Mouse (Mus musculus) CH12.LX (cell line): ENCODE data around the gene Map1b. TPM values are rescaled to one million over a fixed set of nuclear protein-coding genes. Genes with fewer than 3 reads are reported as not detected.

Experiments used
- DNase-seq: peaks from one replicate; pipeline ENCODE4 v3.0.0-alpha.2; 2013; ENCODE audit errors: extremely low read depth
- H3K27ac ChIP-seq: 2 replicates; pipeline ENCODE4 v1.5.1; 2012; ENCODE audit warnings: low read depth, mild to moderate bottlenecking, control low read depth, moderate library complexity; ENCODE audit not compliant: insufficient read depth
- H3K27me3 ChIP-seq: replicated peaks from 2 replicates; pipeline ENCODE3; 2012; ENCODE audit warnings: inconsistent platforms
- H3K36me3 ChIP-seq, 2 experiments: replicated peaks in 1 of 2; 2 replicates each; pipeline versions ENCODE3 to v1.6.1; 2012; ENCODE audit warnings: inconsistent platforms in 1 of 2, low read length in 1 of 2, mild to moderate bottlenecking in 1 of 2, mixed read lengths in 1 of 2, moderate library complexity in 1 of 2; ENCODE audit not compliant: control insufficient read depth in 1 of 2, insufficient read depth in 1 of 2
- H3K4me1 ChIP-seq, 2 experiments: 2 replicates each; pipeline ENCODE4 v1.6.1; 2012; ENCODE audit warnings: inconsistent platforms in 1 of 2, moderate library complexity in 1 of 2; ENCODE audit not compliant: insufficient read depth in 2 of 2, control insufficient read depth in 1 of 2
- H3K4me2 ChIP-seq: 2 replicates; pipeline ENCODE4 v1.6.1; 2012; ENCODE audit warnings: low read depth, mild to moderate bottlenecking, control low read depth; ENCODE audit not compliant: poor library complexity, insufficient read depth, severe bottlenecking
- H3K4me3 ChIP-seq, 3 experiments: fragments of 150-350 bp in 1 of 3; sonication (generic) in 1 of 3; replicated peaks in 1 of 3; 2 replicates each; pipeline versions ENCODE3 to v1.5.1; 2011 to 2012; ENCODE audit warnings: low read depth in 2 of 3, low read length in 2 of 3, mild to moderate bottlenecking in 2 of 3, moderate library complexity in 2 of 3, control low read depth in 1 of 3, improper control_type of control experiment in 1 of 3, inconsistent platforms in 1 of 3, mixed read lengths in 1 of 3; ENCODE audit not compliant: poor library complexity in 1 of 3
- H3K79me2 ChIP-seq: replicated peaks from 2 replicates; pipeline ENCODE4 v1.6.1; 2012; ENCODE audit warnings: mild to moderate bottlenecking, moderate library complexity; ENCODE audit not compliant: control insufficient read depth, poor library complexity, insufficient read depth, severe bottlenecking; ENCODE audit errors: extremely low read depth
- H3K9ac ChIP-seq: 2 replicates; pipeline ENCODE4 v1.6.1; 2012; ENCODE audit warnings: low read depth, mild to moderate bottlenecking, control low read depth, moderate library complexity; ENCODE audit not compliant: insufficient read depth
- H3K9me3 ChIP-seq: replicated peaks from 2 replicates; pipeline ENCODE3; 2012; ENCODE audit warnings: low read length, inconsistent platforms, mixed read lengths
- BHLHE40 ChIP-seq: IDR thresholded peaks from 2 replicates; pipeline ENCODE4 v1.6.1; 2011; ENCODE audit warnings: mild to moderate bottlenecking, low read depth, low read length, improper control_type of control experiment
- CHD1 ChIP-seq: IDR thresholded peaks from 2 replicates; pipeline ENCODE4 v1.6.1; 2012; ENCODE audit warnings: low read depth, low read length, improper control_type of control experiment, inconsistent platforms
- CTCF ChIP-seq, 2 experiments: IDR thresholded peaks in 1 of 2; conservative IDR thresholded peaks in 1 of 2; 2 replicates each; pipeline ENCODE4 v1.5.1; 2011 to 2012; ENCODE audit warnings: low read depth in 2 of 2, low read length in 2 of 2, improper control_type of control experiment in 1 of 2, inconsistent platforms in 1 of 2, mild to moderate bottlenecking in 1 of 2, moderate library complexity in 1 of 2
- ELF1 ChIP-seq: IDR thresholded peaks from 2 replicates; pipeline ENCODE4 v1.6.1; 2014; ENCODE audit warnings: low read depth, mild to moderate bottlenecking, inconsistent platforms, low read length, improper control_type of control experiment
- ETS1 ChIP-seq: conservative IDR thresholded peaks from 2 replicates; pipeline ENCODE4 v1.6.1; 2012; ENCODE audit warnings: low read depth, mild to moderate bottlenecking, inconsistent platforms, low read length, improper control_type of control experiment, moderate library complexity
- HCFC1 ChIP-seq: IDR thresholded peaks from 2 replicates; pipeline ENCODE4 v1.6.1; 2012; ENCODE audit warnings: low read depth, mild to moderate bottlenecking, inconsistent platforms, low read length, improper control_type of control experiment
- IRF4 ChIP-seq: IDR thresholded peaks from 2 replicates; pipeline ENCODE4 v1.6.1; 2014; ENCODE audit warnings: low read depth, mild to moderate bottlenecking, inconsistent platforms, low read length, improper control_type of control experiment
- JUN ChIP-seq: IDR thresholded peaks from 2 replicates; pipeline ENCODE4 v1.6.1; 2011; ENCODE audit warnings: low read depth, mild to moderate bottlenecking, low read length, improper control_type of control experiment, moderate library complexity; ENCODE audit not compliant: insufficient read depth
- MAFK ChIP-seq: IDR thresholded peaks from 2 replicates; pipeline ENCODE4 v1.6.1; 2011; ENCODE audit warnings: low read length, improper control_type of control experiment; ENCODE audit not compliant: insufficient replicate concordance
- MAZ ChIP-seq: IDR thresholded peaks from 2 replicates; pipeline ENCODE4 v1.6.1; 2012; ENCODE audit warnings: low read depth, mild to moderate bottlenecking, inconsistent platforms, low read length, improper control_type of control experiment, moderate library complexity
- MEF2A ChIP-seq: IDR thresholded peaks from 2 replicates; pipeline ENCODE4 v1.6.1; 2014; ENCODE audit warnings: low read depth, mild to moderate bottlenecking, inconsistent platforms, low read length, improper control_type of control experiment, borderline replicate concordance
- MYC ChIP-seq: IDR thresholded peaks from 2 replicates; pipeline ENCODE4 v1.6.1; 2011; ENCODE audit warnings: low read depth, mild to moderate bottlenecking, improper control_type of control experiment, low read length
- NELFE ChIP-seq: IDR thresholded peaks from 2 replicates; pipeline ENCODE4 v1.6.1; 2011; ENCODE audit warnings: low read depth, low read length, improper control_type of control experiment
- PAX5 ChIP-seq: IDR thresholded peaks from 2 replicates; pipeline ENCODE4 v1.6.1; 2012; ENCODE audit warnings: low read length, inconsistent platforms, mixed read lengths
- SIN3A ChIP-seq: IDR thresholded peaks from 2 replicates; pipeline ENCODE4 v1.6.1; 2012; ENCODE audit warnings: low read length, improper control_type of control experiment, inconsistent platforms
- SMC3 ChIP-seq: IDR thresholded peaks from 2 replicates; pipeline ENCODE4 v1.6.1; 2011; ENCODE audit warnings: low read depth, low read length, improper control_type of control experiment
- UBTF ChIP-seq: IDR thresholded peaks from 2 replicates; pipeline ENCODE4 v1.6.1; 2012; ENCODE audit warnings: low read depth, mild to moderate bottlenecking, inconsistent platforms, low read length, improper control_type of control experiment, moderate library complexity
- ZC3H11A ChIP-seq: IDR thresholded peaks from 2 replicates; pipeline ENCODE4 v1.6.1; 2012; ENCODE audit warnings: low read depth, mild to moderate bottlenecking, inconsistent platforms, low read length, improper control_type of control experiment
- ZNF384 ChIP-seq: IDR thresholded peaks from 2 replicates; pipeline ENCODE4 v1.6.1; 2012; ENCODE audit warnings: low read depth, low read length, improper control_type of control experiment, inconsistent platforms
- dilution Hi-C: fragments of 300-500 bp; cut with MboI; formaldehyde crosslinking; loops from 2 replicates; pipeline ENCODE4 v1.14.3; 2020; ENCODE audit warnings: low sequenced_read_pairs; ENCODE audit not compliant: extremely low pct_unique_long_range_greater_than_20kb, extremely low pct_ligation_motif_present
- in situ Hi-C: fragments of 300-500 bp; cut with MboI; formaldehyde crosslinking; loops from 3 replicates; pipeline ENCODE4 v1.14.3; 2019; ENCODE audit warnings: low sequenced_read_pairs, low pct_ligation_motif_present, low pct_unique_long_range_greater_than_20kb, mixed read lengths
- polyA plus RNA-seq: library from polyadenylated mRNA; unstranded; fragments of >175 nt; gene quantifications from 2 replicates; pipeline ENCODE4 v1.2.1, GENCODE M21; 2012; ENCODE audit warnings: low read depth; ENCODE audit not compliant: insufficient read length
- total RNA-seq, 2 experiments: library from RNA; depleted of rRNA; stranded (reverse); fragments of 300-350 nt in 1 of 2; fragments of >200 nt in 1 of 2; gene quantifications; 2 replicates each; pipeline ENCODE4 v1.2.3; 2012 to 2014

Gene Map1b
- total and polyA plus RNA-seq, 3 experiments, result 0.04 to 0.08 TPM; not detected in 1

- H3K4me2 ChIP-seq, result no peak overlapping the region
- no peaks in the 10 kb centered on the region for H3K9me3 ChIP-seq
- DNase-seq, result no peak
- no peak overlapping the region for H3K27ac ChIP-seq
- no peaks in the 10 kb centered on the region for H3K36me3 ChIP-seq
- no peaks in the 10 kb centered on the region for H3K79me2 ChIP-seq
- H3K4me1 ChIP-seq, result peaks cover 14 to 24% of the 10 kb centered on the region in 2 experiments
- no peaks in the 10 kb centered on the region for H3K27me3 ChIP-seq
- H3K4me3 ChIP-seq, result no peak overlapping the region
- TF ChIP-seq UBTF (no peak), SIN3A (no peak), MEF2A (no peak), SMC3 (no peak), PAX5 (no peak), MAZ (no peak), HCFC1 (no peak), ZC3H11A (no peak), CHD1 (no peak), CTCF (conservative IDR thresholded peaks at IDR 0.05 in 1 of 2, IDR thresholded peaks at IDR 0.05 in 1 of 2; ENCODE audit: low read depth in 2 of 2, low read length in 2 of 2) (no peak)
- in situ Hi-C loops, result loop anchor here (25.0 kb wide), 1 partner anchor 331 kb away; no protein-coding TSS in a partner anchor
- no peak overlapping the region for H3K9ac ChIP-seq
- dilution Hi-C loops, result loop anchor here (25.0 kb wide), 1 partner anchor 119 kb away; no protein-coding TSS in a partner anchor
These were observed 10.3 kb downstream of the Map1b start for GRCm38 (mm10) chr13:99505826-99506579.

GRCm38 (mm10) chr13:99503370-99503979, 12.9 kb downstream of the Map1b start:
- Histone ChIP-seq H3K79me2 (no peaks in the 10 kb centered on the region), H3K9me3 (no peaks in the 10 kb centered on the region), H3K27me3 (no peaks in the 10 kb centered on the region), H3K4me2 (peak overlapping the region; percentile 68), H3K9ac (no peak overlapping the region), H3K36me3 (no peaks in the 10 kb centered on the region), H3K27ac (no peak overlapping the region), H3K4me1 (peaks cover 14 to 24% of the 10 kb centered on the region in 2 experiments), H3K4me3 (no peak overlapping the region)
- in situ Hi-C loops, result loop anchor here (25.0 kb wide), 1 partner anchor 334 kb away; no protein-coding TSS in a partner anchor
- dilution Hi-C loops, result loop anchor here (25.0 kb wide), 1 partner anchor 116 kb away; no protein-coding TSS in a partner anchor
- DNase-seq, result peak; percentile 67
- TF ChIP-seq BHLHE40 (peak; percentile 92), MEF2A (peak; percentile 75; the same call in 1 of the 2 replicates), MYC (no peak), SIN3A (no peak), ELF1 (no peak), JUN (no peak), PAX5 (no peak), NELFE (no peak), SMC3 (no peak), ETS1 (peak; percentile 52), IRF4 (peak; percentile 22; the same call in 1 of the 2 replicates), CTCF (conservative IDR thresholded peaks at IDR 0.05 in 1 of 2, IDR thresholded peaks at IDR 0.05 in 1 of 2; ENCODE audit: low read depth in 2 of 2, low read length in 2 of 2) (no peak), ZNF384 (peak; percentile 70), MAFK (peak; percentile 41; the same call in 1 of the 2 replicates)
